ENCODE assay signal across 7 mouse cellular contexts in genomic region chr3:34795103-34795983, GRCm38 (mm10).
DNase-seq lines count a peak whose midpoint lies in the region; ATAC-seq and TF ChIP-seq lines count a peak whose summit lies in the region.

No protein-coding gene starts in this region.

- H3K4me1 ChIP-seq in lung, embryonic 14.5 days (ENCODE audit: insufficient read depth) = 0 out of 2 replicates have a peak, but pooled peaks cover 2% of the 10 kb centered on the region
- H3K4me1 ChIP-seq in lung, adult 2 months (ENCODE audit: control insufficient read depth, insufficient read depth, low read length) = no peaks in the 10 kb centered on the region
- H3K4me1 ChIP-seq in embryonic fibroblast, embryonic 13.5 days (ENCODE audit: control insufficient read depth, insufficient read depth, low read length) = no peaks in the 10 kb centered on the region
- peaks cover 7% of the 10 kb centered on the region for H3K4me1 ChIP-seq in hindbrain, embryonic 16.5 days (ENCODE audit: control insufficient read depth, insufficient read depth, low read depth, low read length)

- H3K9me3 ChIP-seq in lung, embryonic 14.5 days (ENCODE audit: low read depth, low read length) = no peaks in the 10 kb centered on the region
- no peaks in the 10 kb centered on the region for H3K9me3 ChIP-seq in hindbrain, embryonic 16.5 days (ENCODE audit: control insufficient read depth, low read length)

- peak overlapping the region; percentile 32 for H3K4me3 ChIP-seq in lung, embryonic 14.5 days (ENCODE audit: low read depth, low read length)
- no peak overlapping the region for H3K4me3 ChIP-seq in lung, adult 2 months (replicated peaks; ENCODE audit: extremely low read depth, low read depth, low read length)
- H3K4me3 ChIP-seq in embryonic fibroblast, embryonic 13.5 days (ENCODE audit: insufficient read depth, low read length) = peak overlapping the region; percentile 42
- H3K4me3 ChIP-seq in hindbrain, embryonic 16.5 days (ENCODE audit: low read length) = peak overlapping the region; percentile 39

- DNase-seq in lung, embryonic 14.5 days = peak; percentile 85
- DNase-seq in lung, adult 2 months = no peak
- DNase-seq in lung, postnatal 4 days = peak; percentile 19 to 34
- DNase-seq in testis, postnatal 10 days (ENCODE audit: low spot score) = peak; percentile 60
- no peak for DNase-seq in cerebellum, postnatal 25 days

- H3K9ac ChIP-seq in lung, embryonic 14.5 days = peak overlapping the region; percentile 23
- peak overlapping the region; percentile 24 for H3K9ac ChIP-seq in hindbrain, embryonic 16.5 days (ENCODE audit: low read depth, low read length)

- WGBS in lung, embryonic 14.5 days = 8% methylated on average over 23 of the region's 23 CpGs
- 12% methylated on average over 23 of the region's 23 CpGs for WGBS in lung, adult 2 months
- WGBS in hindbrain, embryonic 16.5 days = 21% methylated on average over 23 of the region's 23 CpGs

- H3K27ac ChIP-seq in lung, embryonic 14.5 days (ENCODE audit: low read depth) = no peak overlapping the region
- no peak overlapping the region for H3K27ac ChIP-seq in embryonic fibroblast, embryonic 13.5 days (ENCODE audit: insufficient read depth, low read length)
- no peak overlapping the region for H3K27ac ChIP-seq in hindbrain, embryonic 16.5 days (ENCODE audit: low read depth, low read length)

- H3K36me3 ChIP-seq in lung, embryonic 14.5 days (ENCODE audit: insufficient read depth) = no peaks in the 10 kb centered on the region
- H3K36me3 ChIP-seq in hindbrain, embryonic 16.5 days (ENCODE audit: control insufficient read depth, insufficient read depth, low read length) = no peaks in the 10 kb centered on the region

- no peak for TF ChIP-seq POLR2A in lung, adult 2 months (IDR thresholded peaks at IDR 0.05; ENCODE audit: borderline replicate concordance, extremely low read depth, low read depth, low read length)
- no peak for TF ChIP-seq POLR2A in embryonic fibroblast, embryonic 13.5 days (IDR thresholded peaks at IDR 0.05; ENCODE audit: low read depth, low read length)

- 0 out of 2 replicates have a peak, but pooled peaks cover 3% of the 10 kb centered on the region for H3K27me3 ChIP-seq in lung, embryonic 14.5 days (ENCODE audit: insufficient read depth, low read length)
- H3K27me3 ChIP-seq in hindbrain, embryonic 16.5 days (replicated peaks; ENCODE audit: control insufficient read depth, insufficient read depth, low read length) = no peaks in the 10 kb centered on the region

- peak overlapping the region; percentile 60 for H3K4me2 ChIP-seq in lung, embryonic 14.5 days
- peak overlapping the region; percentile 69 for H3K4me2 ChIP-seq in hindbrain, embryonic 16.5 days (ENCODE audit: low read length)

- ATAC-seq in lung, embryonic 14.5 days (ENCODE audit: insufficient read depth) = peak; percentile 97
- peak; percentile 83 for ATAC-seq in hindbrain, embryonic 16.5 days

- TF ChIP-seq CTCF in lung, embryonic 14.5 days (IDR thresholded peaks at IDR 0.05; ENCODE audit: low read depth) = no peak
- TF ChIP-seq CTCF in lung, adult 2 months (IDR thresholded peaks at IDR 0.05; ENCODE audit: insufficient read depth, low read length) = no peak
- TF ChIP-seq CTCF in embryonic fibroblast, embryonic 13.5 days (IDR thresholded peaks at IDR 0.05; ENCODE audit: borderline replicate concordance, insufficient read depth, low read length) = no peak

Comparison
In these comparisons a context has a peak if more than half of its experiments do, and no peak if none do; other contexts are left out.
1. DNase-seq: peak in lung, embryonic 14.5 days (single experiment), lung, postnatal 4 days (2 of 2) and testis, postnatal 10 days (single experiment); none in lung, adult 2 months (single experiment) and cerebellum, postnatal 25 days (0 of 2).